Mouse (Mus musculus): ENCODE data around the gene Pdpk1. TPM values are rescaled to one million over a fixed set of nuclear protein-coding genes. Genes with fewer than 3 reads are reported as not detected.

The Pdpk1 gene
- polyA plus RNA-seq, 1 experiment from 2014 or later, result 24.3 TPM

GRCm38 (mm10) chr17:24190934-24191333, 40.2 kb upstream of the Pdpk1 start:
- Histone ChIP-seq H3K9ac (ENCODE audit: low read depth, low read length) (no peak overlapping the region), H3K27ac (ENCODE audit: low read length) (no peak overlapping the region), H3K9me3 (replicated peaks; ENCODE audit: control insufficient read depth, low read length) (no peaks in the 10 kb centered on the region), H3K4me3 (ENCODE audit: low read depth, low read length) (no peak overlapping the region), H3K4me2 (ENCODE audit: low read depth, low read length) (no peak overlapping the region), H3K27me3 (ENCODE audit: control insufficient read depth, insufficient read depth, low read depth, low read length) (no peaks in the 10 kb centered on the region), H3K36me3 (ENCODE audit: control insufficient read depth, insufficient read depth) (peaks cover 11% of the 10 kb centered on the region), H3K4me1 (ENCODE audit: control insufficient read depth, low read depth, low read length) (peaks cover 42% of the 10 kb centered on the region)
- no peak for ATAC-seq (ENCODE audit: low read depth)
- WGBS (ENCODE audit: insufficient replicate concordance), result 65% methylated on average over 2 of the region's 2 CpGs

- no peaks in the 10 kb centered on the region for H3K27me3 ChIP-seq (ENCODE audit: control insufficient read depth, insufficient read depth, low read depth, low read length)
- no peak for ATAC-seq (ENCODE audit: low read depth)
- 67% methylated on average over 3 of the region's 3 CpGs for WGBS (ENCODE audit: insufficient replicate concordance)
- H3K4me1 ChIP-seq (ENCODE audit: control insufficient read depth, low read depth, low read length), result peaks cover 9% of the 10 kb centered on the region
- H3K36me3 ChIP-seq (ENCODE audit: control insufficient read depth, insufficient read depth), result no peaks in the 10 kb centered on the region
- H3K9me3 ChIP-seq (replicated peaks; ENCODE audit: control insufficient read depth, low read length), result no peaks in the 10 kb centered on the region
- H3K4me2 ChIP-seq (ENCODE audit: low read depth, low read length), result no peak overlapping the region
- H3K27ac ChIP-seq (ENCODE audit: low read length), result no peak overlapping the region
- no peak overlapping the region for H3K4me3 ChIP-seq (ENCODE audit: low read depth, low read length)
- H3K9ac ChIP-seq (ENCODE audit: low read depth, low read length), result peak overlapping the region; percentile 39; the same call in 1 of the 2 replicates
These were observed 23.5 kb upstream of the Pdpk1 start for GRCm38 (mm10) chr17:24174259-24174658.

- H3K4me2 ChIP-seq (ENCODE audit: low read depth, low read length), result no peak overlapping the region
- ATAC-seq (ENCODE audit: low read depth), result no peak
- WGBS (ENCODE audit: insufficient replicate concordance), result 1% methylated on average over 3 of the region's 3 CpGs
- H3K9ac ChIP-seq (ENCODE audit: low read depth, low read length), result no peak overlapping the region
- H3K4me1 ChIP-seq (ENCODE audit: control insufficient read depth, low read depth, low read length), result peaks cover 10% of the 10 kb centered on the region
- no peak overlapping the region for H3K4me3 ChIP-seq (ENCODE audit: low read depth, low read length)
- H3K27ac ChIP-seq (ENCODE audit: low read length), result no peak overlapping the region
- H3K9me3 ChIP-seq (replicated peaks; ENCODE audit: control insufficient read depth, low read length), result no peaks in the 10 kb centered on the region
- no peaks in the 10 kb centered on the region for H3K36me3 ChIP-seq (ENCODE audit: control insufficient read depth, insufficient read depth)
- no peaks in the 10 kb centered on the region for H3K27me3 ChIP-seq (ENCODE audit: control insufficient read depth, insufficient read depth, low read depth, low read length)
These were observed 22.7 kb upstream of the Pdpk1 start for GRCm38 (mm10) chr17:24173423-24173822.

- H3K4me2 ChIP-seq (ENCODE audit: low read depth, low read length), result no peak overlapping the region
- H3K4me3 ChIP-seq (ENCODE audit: low read depth, low read length), result no peak overlapping the region
- no peaks in the 10 kb centered on the region for H3K9me3 ChIP-seq (replicated peaks; ENCODE audit: control insufficient read depth, low read length)
- no peak for ATAC-seq (ENCODE audit: low read depth)
- H3K4me1 ChIP-seq (ENCODE audit: control insufficient read depth, low read depth, low read length), result peaks cover 25% of the 10 kb centered on the region
- peak overlapping the region; percentile 11; the same call in 1 of the 2 replicates for H3K27ac ChIP-seq (ENCODE audit: low read length)
- peaks cover 12% of the 10 kb centered on the region for H3K36me3 ChIP-seq (ENCODE audit: control insufficient read depth, insufficient read depth)
- H3K27me3 ChIP-seq (ENCODE audit: control insufficient read depth, insufficient read depth, low read depth, low read length), result no peaks in the 10 kb centered on the region
- 77% methylated on average over 4 of the region's 4 CpGs for WGBS (ENCODE audit: insufficient replicate concordance)
- no peak overlapping the region for H3K9ac ChIP-seq (ENCODE audit: low read depth, low read length)
These were observed 21.0 kb upstream of the Pdpk1 start for GRCm38 (mm10) chr17:24171738-24172137.

- Histone ChIP-seq H3K9ac (ENCODE audit: low read depth, low read length) (0 out of 2 replicates have a peak overlapping the region, but pooled peaks have one; percentile 11), H3K27ac (ENCODE audit: low read length) (peak overlapping the region; percentile 96), H3K4me1 (ENCODE audit: control insufficient read depth, low read depth, low read length) (peaks cover 27% of the 10 kb centered on the region), H3K27me3 (ENCODE audit: control insufficient read depth, insufficient read depth, low read depth, low read length) (no peaks in the 10 kb centered on the region), H3K4me3 (ENCODE audit: low read depth, low read length) (no peak overlapping the region), H3K9me3 (replicated peaks; ENCODE audit: control insufficient read depth, low read length) (no peaks in the 10 kb centered on the region), H3K4me2 (ENCODE audit: low read depth, low read length) (peak overlapping the region; percentile 76; the same call in 1 of the 2 replicates), H3K36me3 (ENCODE audit: control insufficient read depth, insufficient read depth) (peaks cover 16% of the 10 kb centered on the region)
- WGBS (ENCODE audit: insufficient replicate concordance), result 40% methylated on average over 5 of the region's 5 CpGs
- no peak for ATAC-seq (ENCODE audit: low read depth)
These were observed 20.0 kb upstream of the Pdpk1 start for GRCm38 (mm10) chr17:24170729-24171128.

- peak overlapping the region; percentile 76 for H3K4me2 ChIP-seq (ENCODE audit: low read depth, low read length)
- 55% methylated on average over 3 of the region's 3 CpGs for WGBS (ENCODE audit: insufficient replicate concordance)
- no peak for ATAC-seq (ENCODE audit: low read depth)
These were observed 19.4 kb upstream of the Pdpk1 start for GRCm38 (mm10) chr17:24170125-24170524.

GRCm38 (mm10) chr17:24169317-24170065, 18.8 kb upstream of the Pdpk1 start, which contains the start of gene Atp6v0c:
Gene Atp6v0c, minus strand, starts transcription at chr17:24169702.
- ATAC-seq (ENCODE audit: low read depth), result peak; percentile 87
- WGBS (ENCODE audit: insufficient replicate concordance), result under 1% methylated on average over 58 of the region's 58 CpGs
- Histone ChIP-seq H3K27me3 (ENCODE audit: control insufficient read depth, insufficient read depth, low read depth, low read length) (no peaks in the 10 kb centered on the region), H3K9ac (ENCODE audit: low read depth, low read length) (peak within 1 kb of the TSS; percentile 95), H3K4me2 (ENCODE audit: low read depth, low read length) (peak within 1 kb of the TSS; percentile 76), H3K9me3 (replicated peaks; ENCODE audit: control insufficient read depth, low read length) (no peaks in the 10 kb centered on the region), H3K36me3 (ENCODE audit: control insufficient read depth, insufficient read depth) (peaks cover 16% of the 10 kb centered on the region), H3K4me1 (ENCODE audit: control insufficient read depth, low read depth, low read length) (peaks cover 33% of the 10 kb centered on the region), H3K4me3 (ENCODE audit: low read depth, low read length) (peak within 1 kb of the TSS; percentile 95), H3K27ac (ENCODE audit: low read length) (peak within 1 kb of the TSS; percentile 96)

More at GRCm38 (mm10) chr17:24170125-24170524, 19.4 kb upstream of the Pdpk1 start:
- peak overlapping the region; percentile 96 for H3K27ac ChIP-seq (ENCODE audit: low read length)
- H3K27me3 ChIP-seq (ENCODE audit: control insufficient read depth, insufficient read depth, low read depth, low read length), result no peaks in the 10 kb centered on the region
- H3K4me1 ChIP-seq (ENCODE audit: control insufficient read depth, low read depth, low read length), result peaks cover 31% of the 10 kb centered on the region
- peaks cover 16% of the 10 kb centered on the region for H3K36me3 ChIP-seq (ENCODE audit: control insufficient read depth, insufficient read depth)
- H3K4me3 ChIP-seq (ENCODE audit: low read depth, low read length), result peak overlapping the region; percentile 95
- peak overlapping the region; percentile 95 for H3K9ac ChIP-seq (ENCODE audit: low read depth, low read length)
- no peaks in the 10 kb centered on the region for H3K9me3 ChIP-seq (replicated peaks; ENCODE audit: control insufficient read depth, low read length)

GRCm38 (mm10) chr17:24168590-24169277, 18.0 kb upstream of the Pdpk1 start:
- peaks cover 16% of the 10 kb centered on the region for H3K36me3 ChIP-seq (ENCODE audit: control insufficient read depth, insufficient read depth)
- no peaks in the 10 kb centered on the region for H3K9me3 ChIP-seq (replicated peaks; ENCODE audit: control insufficient read depth, low read length)
- peak overlapping the region; percentile 76 for H3K4me2 ChIP-seq (ENCODE audit: low read depth, low read length)
- H3K27ac ChIP-seq (ENCODE audit: low read length), result peak overlapping the region; percentile 96
- peaks cover 32% of the 10 kb centered on the region for H3K4me1 ChIP-seq (ENCODE audit: control insufficient read depth, low read depth, low read length)
- peak overlapping the region; percentile 95 for H3K4me3 ChIP-seq (ENCODE audit: low read depth, low read length)
- ATAC-seq (ENCODE audit: low read depth), result peak; percentile 43
- H3K9ac ChIP-seq (ENCODE audit: low read depth, low read length), result peak overlapping the region; percentile 95
- WGBS (ENCODE audit: insufficient replicate concordance), result under 1% methylated on average over 41 of the region's 41 CpGs
- H3K27me3 ChIP-seq (ENCODE audit: control insufficient read depth, insufficient read depth, low read depth, low read length), result no peaks in the 10 kb centered on the region
